Mouse (Mus musculus) CD4-positive helper T cell, adult 2 months (primary cell): ENCODE measurements at regions not wholly inside any gene's neighbourhood (a gene's known extent, or its start where the extent isn't known, plus 50 kb on each side); places are given as distances from the start of the nearest gene placed in this dataset.
A peak's percentile ranks its signal among the peaks of the same experiment; 100 is the strongest.

Experiments
- DNase-seq: peaks from one replicate; pipeline ENCODE4 v3.0.0-alpha.2; 2012; ENCODE audit warnings: low read depth, missing footprints, low spot score

DNA sequence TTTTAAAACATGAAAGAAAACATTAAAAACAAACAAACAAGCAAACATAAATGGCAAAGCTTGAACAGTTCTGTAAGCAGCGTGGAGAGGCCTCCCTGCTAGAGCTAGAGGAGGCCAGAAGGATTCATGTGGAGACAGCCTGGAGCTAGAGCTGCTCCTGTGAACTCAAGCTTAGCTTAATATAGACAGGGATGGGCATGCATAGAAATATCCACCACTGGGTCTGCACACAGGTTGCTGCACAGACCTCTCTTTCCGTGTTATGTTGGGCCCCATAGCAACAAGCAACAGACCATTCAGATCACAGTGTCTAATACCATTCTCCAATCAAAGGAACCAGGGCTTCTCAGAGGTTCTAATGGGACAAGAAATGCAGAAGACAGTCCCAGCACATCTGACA, 122.9 kb upstream of the Magi3 start:
- no peak for DNase-seq

GRCm38 (mm10) chr3:104342220-104342619, 122.0 kb upstream of the Magi3 start:
- no peak for DNase-seq

DNA sequence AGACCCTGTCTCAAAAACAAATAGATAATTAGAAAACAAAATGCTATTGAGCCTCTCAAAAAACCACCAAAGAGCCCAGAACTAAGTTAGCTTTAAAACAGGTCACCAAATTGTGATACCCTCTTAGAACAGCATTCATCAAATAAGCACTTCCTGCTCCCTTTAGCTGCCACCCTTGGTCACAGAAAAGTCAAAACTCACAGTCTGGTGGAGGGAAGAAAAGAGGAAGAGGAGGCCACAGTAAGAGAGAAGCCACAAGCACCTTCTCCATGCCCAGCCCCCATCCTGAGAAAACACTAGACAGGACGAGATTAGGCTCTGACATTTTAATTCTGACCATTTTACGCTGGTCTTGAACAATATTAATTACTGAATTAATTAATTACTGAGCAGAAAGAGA, 120.2 kb upstream of the Magi3 start:
- no peak for DNase-seq

- no peak for DNase-seq
Measured at GRCm38 (mm10) chr3:104336867-104337266, 116.7 kb upstream of the Magi3 start.

DNA sequence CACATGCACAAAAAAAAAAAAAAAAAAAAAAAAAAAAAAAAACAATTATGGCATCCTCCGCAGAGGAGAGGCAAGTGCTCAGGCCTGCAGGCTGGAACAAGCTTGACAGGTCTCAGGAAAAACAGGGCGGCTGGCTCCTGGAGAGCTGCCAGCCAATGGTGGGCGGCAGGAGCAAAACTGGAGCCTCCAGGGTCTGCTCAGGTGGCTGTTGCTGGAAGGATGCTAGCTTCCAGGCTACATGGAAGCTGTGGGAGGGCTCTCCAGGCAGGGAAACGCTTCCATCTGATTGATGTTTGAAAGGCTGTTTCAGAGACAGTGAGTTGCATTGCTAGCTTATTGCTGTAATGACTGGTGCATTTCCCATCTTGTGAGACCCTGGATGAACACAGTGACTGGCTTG, 116.1 kb upstream of the Magi3 start:
- DNase-seq: no peak

DNA sequence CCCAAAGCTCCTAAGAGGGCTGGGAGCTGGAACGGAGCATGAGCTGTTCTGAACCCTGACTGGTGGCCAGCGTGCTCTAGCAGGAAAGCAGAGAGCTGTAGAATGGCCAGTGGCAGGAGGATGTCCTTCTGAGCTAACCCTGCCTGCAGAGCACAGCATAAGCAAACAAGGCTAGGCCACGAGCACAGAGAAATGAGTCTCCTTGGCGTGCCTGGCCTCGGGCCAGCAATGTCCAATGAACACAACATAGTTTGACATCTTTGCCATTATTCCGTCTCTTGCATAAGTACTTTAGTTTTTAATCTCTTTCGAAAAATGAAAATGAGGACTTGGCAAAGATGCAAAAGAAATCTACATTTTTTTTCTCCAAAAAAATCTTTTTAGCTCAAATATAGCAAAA, 114.6 kb upstream of the Magi3 start:
- DNase-seq: no peak

DNA sequence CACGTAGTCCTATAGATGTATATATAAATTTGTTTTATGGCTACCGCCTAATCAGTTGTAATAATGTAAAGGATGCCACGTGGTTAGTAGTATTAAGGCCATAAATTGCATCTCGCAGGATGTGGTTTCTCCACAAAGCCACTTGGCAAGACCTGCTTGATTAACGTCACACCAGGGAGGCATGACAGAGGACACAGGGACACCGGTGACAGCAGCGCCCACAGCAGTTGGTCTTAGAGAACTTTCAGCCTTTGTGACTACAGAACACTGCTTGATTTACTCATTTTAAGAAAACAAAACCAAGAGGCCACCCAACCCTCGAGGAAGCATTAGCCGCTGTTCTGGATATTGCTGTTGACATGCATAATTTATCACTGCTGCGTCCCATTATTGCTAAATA, 113.2 kb upstream of the Magi3 start:
- no peak for DNase-seq

- DNase-seq: no peak
Measured at GRCm38 (mm10) chr3:104330646-104331045, 110.5 kb upstream of the Magi3 start.

GRCm38 (mm10) chr3:104327829-104328228, 107.7 kb upstream of the Magi3 start:
- DNase-seq: no peak

- DNase-seq: no peak
Measured at GRCm38 (mm10) chr3:104327034-104327729, 107.0 kb upstream of the Magi3 start.

GRCm38 (mm10) chr3:104322591-104322990, 102.4 kb upstream of the Magi3 start:
- DNase-seq: no peak

- no peak for DNase-seq
Measured at GRCm38 (mm10) chr3:104320404-104320803, 100.2 kb upstream of the Magi3 start.

GRCm38 (mm10) chr3:104319377-104319776, 99.2 kb upstream of the Magi3 start:
- no peak for DNase-seq

DNA sequence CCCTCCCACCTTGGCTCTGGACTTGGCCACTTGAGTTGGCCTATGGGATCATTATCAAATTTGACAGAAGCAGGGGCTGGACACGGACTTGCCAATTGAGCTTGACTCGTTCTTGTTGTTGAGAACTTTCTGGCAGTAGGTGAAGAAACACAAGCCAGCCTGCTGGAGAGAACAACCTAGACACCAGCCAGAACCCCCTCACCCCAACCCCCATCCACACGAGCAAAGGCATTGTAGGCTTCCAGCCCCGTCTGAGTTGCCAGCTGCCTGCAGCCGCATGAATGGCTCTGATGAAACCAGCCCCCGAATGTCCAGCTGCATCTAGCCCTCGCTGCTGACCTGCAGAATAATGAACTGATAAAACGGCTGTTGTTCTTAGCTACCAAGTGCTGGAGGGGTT, 98.7 kb upstream of the Magi3 start:
- DNase-seq: no peak

GRCm38 (mm10) chr3:104317528-104317927, 97.4 kb upstream of the Magi3 start:
- no peak for DNase-seq

GRCm38 (mm10) chr3:104313063-104313462, 92.9 kb upstream of the Magi3 start:
- DNase-seq: no peak

GRCm38 (mm10) chr3:104306961-104307360, 86.8 kb upstream of the Magi3 start:
- DNase-seq: no peak

DNA sequence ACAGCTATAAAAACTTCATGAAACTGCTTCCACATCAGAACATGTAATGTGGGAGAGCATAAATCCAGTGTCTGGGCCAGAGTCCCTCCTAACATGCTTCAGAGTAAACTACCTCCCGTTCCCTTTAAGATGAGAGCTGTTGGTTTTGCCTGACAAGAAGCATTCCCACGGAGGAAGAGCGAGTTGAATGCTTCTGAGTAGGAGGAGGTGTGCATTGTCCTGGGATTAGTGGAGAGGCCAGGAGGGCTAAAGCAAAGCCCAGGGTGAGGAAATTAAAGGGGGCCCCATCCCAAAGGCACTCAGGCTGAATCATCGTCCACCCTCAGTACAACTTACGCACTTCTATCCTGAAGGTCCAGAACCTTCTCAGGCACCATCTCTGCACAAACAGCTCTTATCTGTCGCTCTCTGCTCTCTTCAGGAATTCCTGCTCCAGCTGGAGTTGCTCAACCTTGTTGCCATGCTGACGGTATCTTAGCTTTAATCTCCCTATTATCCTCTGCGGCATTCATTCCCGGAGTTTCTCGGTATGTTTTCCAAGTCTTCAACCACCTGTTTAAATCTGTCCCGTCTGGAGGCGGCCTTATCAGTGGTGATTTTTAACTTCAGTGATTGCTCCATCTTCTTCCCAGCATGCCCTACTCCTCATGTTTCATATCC, 85.9 kb upstream of the Magi3 start:
- no peak for DNase-seq

GRCm38 (mm10) chr3:104303577-104303976, 83.4 kb upstream of the Magi3 start:
- DNase-seq: no peak

- DNase-seq: no peak
Measured at GRCm38 (mm10) chr3:104300201-104300600, 80.0 kb upstream of the Magi3 start.

DNA sequence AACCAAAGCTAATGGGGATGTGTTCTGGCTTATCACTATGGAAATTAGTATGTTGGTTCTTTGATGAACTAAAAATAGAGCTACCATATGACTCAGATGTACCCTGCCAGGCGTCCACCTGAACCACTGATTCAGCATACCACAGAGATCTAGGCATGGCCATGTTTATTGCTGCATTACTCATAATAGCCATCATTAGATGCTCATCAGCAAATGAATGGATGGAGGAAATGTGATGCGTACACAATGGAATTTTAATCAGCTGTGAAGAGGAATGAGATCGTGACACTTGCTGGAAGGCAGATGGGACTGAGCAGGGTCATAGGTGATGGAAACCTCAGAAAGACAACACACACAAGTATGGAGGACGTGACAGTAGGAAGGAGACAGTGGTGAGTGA, 78.7 kb upstream of the Magi3 start:
- DNase-seq: peak; percentile 9

GRCm38 (mm10) chr3:104298409-104298808, 78.2 kb upstream of the Magi3 start:
- no peak for DNase-seq

DNA sequence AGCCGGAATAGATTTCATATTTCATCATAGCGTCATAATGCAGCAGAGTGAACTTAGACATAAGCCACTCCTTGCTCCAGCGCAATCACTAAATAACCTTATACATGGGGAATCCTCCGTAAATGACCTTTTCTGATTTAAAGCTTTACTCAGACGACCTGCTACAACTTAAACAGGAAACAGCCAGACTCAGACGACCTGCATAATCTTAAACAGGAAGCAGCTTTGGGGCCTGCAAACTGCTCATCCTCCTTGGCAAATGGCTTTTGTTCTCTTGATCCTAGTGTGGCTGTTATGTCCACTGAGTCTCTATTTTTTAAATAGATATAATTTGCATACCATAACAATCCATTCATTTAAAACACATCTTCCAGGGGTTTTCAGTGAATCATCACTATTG, 76.9 kb upstream of the Magi3 start:
- peak; percentile 12 for DNase-seq

DNA sequence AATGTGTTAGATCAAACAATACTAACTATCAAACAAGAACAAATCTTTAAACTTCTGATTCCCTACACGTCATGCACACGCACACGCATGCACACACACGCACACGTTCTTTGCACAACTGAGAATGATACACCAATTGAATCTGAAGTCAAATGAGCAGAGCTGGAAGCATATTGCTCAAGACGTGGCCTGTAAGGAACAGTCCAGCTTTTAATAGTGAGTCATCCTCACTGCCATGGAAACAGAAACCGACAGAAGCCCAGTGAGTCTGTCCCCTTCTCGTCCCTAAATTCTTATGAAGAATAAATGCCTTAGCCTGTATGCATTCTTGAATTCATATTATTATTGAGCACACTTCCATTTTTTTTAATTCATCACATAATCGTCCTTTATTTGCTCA, 75.7 kb upstream of the Magi3 start:
- no peak for DNase-seq
